Mouse (Mus musculus) bone marrow, adult 2 months (tissue): Measurements from ENCODE around the gene Tmem108.

Source experiments
- CTCF ChIP-seq: fragments of 200-500 bp; IDR thresholded peaks from 2 replicates; pipeline ENCODE4 v1.5.1; 2011; ENCODE audit warnings: low read length, control low read depth; ENCODE audit not compliant: control insufficient read depth, insufficient read depth
- POLR2A ChIP-seq: fragments of 200-500 bp; IDR thresholded peaks from 2 replicates; pipeline ENCODE4 v1.6.1; 2011; ENCODE audit warnings: low read depth, mild to moderate bottlenecking, control low read depth, low read length, borderline replicate concordance; ENCODE audit not compliant: control insufficient read depth

- TF ChIP-seq CTCF (no peak), POLR2A (no peak)
Measured at GRCm38 (mm10) chr9:103657981-103658380, 103.7 kb downstream of the Tmem108 start.
